Mouse (Mus musculus) small intestine, adult 2 months (tissue): ENCODE results near the gene Arxes2. TPM values are rescaled to one million over a fixed set of nuclear protein-coding genes. Genes with fewer than 3 reads are reported as not detected.
"Not testable (repeated sequence)": the region's sequence is repeated elsewhere in the genome, so short reads cannot be mapped to it uniquely, and the experiment has no call there.

Experiments used
- H3K27ac ChIP-seq: fragments of 200-500 bp; 2 replicates; pipeline ENCODE4 v1.5.1; 2012; ENCODE audit warnings: low read depth, low read length, control low read depth, inconsistent platforms; ENCODE audit not compliant: insufficient read depth
- H3K27me3 ChIP-seq: fragments of 200-500 bp; 2 replicates; pipeline ENCODE4 v1.6.1; 2012; ENCODE audit warnings: mild to moderate bottlenecking, moderate library complexity, low read length, inconsistent platforms; ENCODE audit not compliant: control insufficient read depth, insufficient read depth
- H3K36me3 ChIP-seq: fragments of 200-500 bp; 2 replicates; pipeline ENCODE4 v1.6.1; 2012; ENCODE audit warnings: mild to moderate bottlenecking, low read length, control low read depth, inconsistent platforms; ENCODE audit not compliant: control insufficient read depth, insufficient read depth
- H3K4me1 ChIP-seq: fragments of 200-500 bp; 2 replicates; pipeline ENCODE4 v1.6.1; 2012; ENCODE audit warnings: low read length, inconsistent platforms, mixed read lengths; ENCODE audit not compliant: control insufficient read depth, insufficient read depth, insufficient read length
- H3K4me3 ChIP-seq: fragments of 200-500 bp; 2 replicates; pipeline ENCODE4 v1.5.1; 2012; ENCODE audit warnings: low read depth, mild to moderate bottlenecking, control low read depth, inconsistent platforms, low read length, moderate library complexity
- CTCF ChIP-seq: fragments of 200-500 bp; IDR thresholded peaks from 2 replicates; pipeline ENCODE4 v1.5.1; 2012; ENCODE audit warnings: low read depth, mild to moderate bottlenecking, control low read depth, inconsistent platforms, low read length, moderate library complexity, mixed read lengths; ENCODE audit not compliant: insufficient replicate concordance, insufficient read length; ENCODE audit errors: extremely low read depth
- POLR2A ChIP-seq: fragments of 200-500 bp; IDR thresholded peaks from 2 replicates; pipeline ENCODE4 v1.6.1; 2012; ENCODE audit warnings: low read depth, mild to moderate bottlenecking, control low read depth, inconsistent platforms, low read length, moderate library complexity
- WGBS: fragments of 180-500 bp; shearing (Covaris S2); methylation state at CpG from one replicate; pipeline ENCODE4 v1.1.7; 2018; 5-methylcytosine and 5-hydroxymethylcytosine counted together
- polyA plus RNA-seq: library from polyadenylated mRNA; depleted of rRNA; stranded (reverse); fragments of >200 nt; gene quantifications from 2 replicates; pipeline ENCODE4 v1.2.3, GENCODE M21; 2012; rRNA removed

The Arxes2 gene
- polyA plus RNA-seq, 1 experiment = 0.57 TPM

GRCm38 (mm10) chrX:135990661-135991060 is 3.0 kb upstream of the Arxes2 start:
- TF ChIP-seq POLR2A (no peak), CTCF (no peak)
- WGBS = 83% methylated on average over 2 of the region's 2 CpGs
- no peaks in the 10 kb centered on the region for H3K27me3 ChIP-seq
- no peak overlapping the region for H3K4me3 ChIP-seq
- no peak overlapping the region for H3K27ac ChIP-seq
- H3K4me1 ChIP-seq = no peaks in the 10 kb centered on the region
- H3K36me3 ChIP-seq = no peaks in the 10 kb centered on the region

DNA sequence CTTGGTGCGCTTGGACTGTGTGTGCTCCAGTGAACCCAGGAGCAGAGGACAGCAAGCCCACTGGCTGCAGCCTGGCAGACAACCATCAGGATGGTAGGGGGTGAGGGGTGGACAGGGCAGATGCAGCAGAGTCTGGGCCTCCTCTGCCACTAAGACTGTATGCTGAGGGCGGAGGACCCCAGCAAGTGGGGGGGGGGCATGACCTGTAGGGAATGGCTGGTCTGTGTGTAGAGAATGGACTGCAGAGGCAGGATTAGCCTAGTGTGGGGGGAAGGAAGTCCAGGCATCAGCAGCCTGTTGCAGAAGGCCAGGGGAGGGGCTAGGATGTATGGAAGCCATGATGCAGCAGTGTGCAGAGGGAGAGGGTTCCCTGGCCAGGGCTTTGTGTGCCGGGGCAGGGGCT is 431 bp upstream of the Arxes2 start:
- H3K36me3 ChIP-seq, H3K27ac ChIP-seq, H3K4me1 ChIP-seq, H3K27me3 ChIP-seq, H3K4me3 ChIP-seq: not testable (repeated sequence)
- 48% methylated on average over 2 of the region's 3 CpGs for WGBS

DNA sequence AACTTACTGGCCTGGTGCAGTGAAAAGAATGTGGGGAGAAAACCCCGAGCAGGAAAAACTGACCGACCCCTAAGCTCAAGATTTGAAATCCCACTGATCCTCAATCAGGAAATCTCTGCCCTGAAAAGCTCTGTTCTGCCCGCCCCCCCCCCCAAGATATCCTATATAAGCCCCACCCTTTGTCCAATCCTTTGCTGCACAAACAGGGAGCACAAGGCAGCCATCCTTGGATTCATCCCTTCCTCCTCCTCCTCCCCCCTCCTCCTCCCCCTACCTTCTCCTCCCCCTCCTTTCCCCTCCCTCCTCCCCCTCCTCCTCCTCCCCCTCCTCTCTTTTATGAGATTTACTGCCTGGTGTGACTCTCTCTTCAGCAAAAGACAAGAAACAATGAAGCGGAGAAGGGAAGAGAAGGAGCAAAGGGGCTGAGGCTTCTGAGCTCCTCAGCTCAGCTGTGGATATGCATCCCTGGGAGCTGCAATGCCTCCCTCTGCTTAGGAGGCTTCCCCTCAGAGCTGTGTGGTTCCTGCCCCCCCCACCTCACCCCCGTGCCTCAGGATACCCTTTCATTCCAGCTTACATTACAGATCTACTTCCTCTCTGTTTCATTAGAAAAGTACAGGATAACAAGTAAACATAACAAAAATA is 13.7 kb downstream of the Arxes2 start:
- WGBS = 41% methylated on average over 4 of the region's 5 CpGs

GRCm38 (mm10) chrX:136014392-136014791 is 20.8 kb downstream of the Arxes2 start:
- 12% methylated on average over 2 of the region's 2 CpGs for WGBS
- Histone ChIP-seq H3K27me3 (no peaks in the 10 kb centered on the region), H3K4me1 (no peaks in the 10 kb centered on the region), H3K27ac (no peak overlapping the region), H3K36me3 (no peaks in the 10 kb centered on the region), H3K4me3 (no peak overlapping the region)
- TF ChIP-seq CTCF (no peak), POLR2A (no peak)

More for the DNA sequence above, 13.7 kb downstream of the Arxes2 start:
- no peaks in the 10 kb centered on the region for H3K36me3 ChIP-seq
- H3K4me3 ChIP-seq = no peak overlapping the region
- no peak for TF ChIP-seq POLR2A
- TF ChIP-seq CTCF = no peak
- no peaks in the 10 kb centered on the region for H3K4me1 ChIP-seq
- no peak overlapping the region for H3K27ac ChIP-seq
- H3K27me3 ChIP-seq = no peaks in the 10 kb centered on the region

DNA sequence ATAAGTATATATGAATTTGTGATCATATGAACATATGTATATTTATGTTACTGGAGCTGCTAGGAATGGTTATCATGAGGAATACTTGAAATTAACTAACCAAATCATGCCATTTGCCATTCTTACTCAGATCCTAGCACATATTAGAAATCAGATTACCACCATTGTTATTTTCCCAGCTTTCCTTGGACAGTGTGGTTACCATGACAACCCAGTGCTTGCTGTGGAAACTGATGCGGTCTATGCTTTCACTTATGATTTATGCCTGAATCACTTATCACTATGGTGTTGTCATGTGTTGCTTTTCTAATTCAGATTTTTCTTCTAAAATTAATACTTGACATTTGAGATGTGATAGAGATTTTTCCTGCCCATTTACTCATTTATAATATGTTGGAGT is 36.7 kb downstream of the Arxes2 start:
- no peaks in the 10 kb centered on the region for H3K36me3 ChIP-seq
- H3K4me1 ChIP-seq = no peaks in the 10 kb centered on the region
- H3K4me3 ChIP-seq = no peak overlapping the region
- H3K27ac ChIP-seq = no peak overlapping the region
- TF ChIP-seq CTCF = no peak
- WGBS = 64% methylated on average over 1 of the region's 1 CpGs
- H3K27me3 ChIP-seq = no peaks in the 10 kb centered on the region

GRCm38 (mm10) chrX:136032799-136033763 is 39.5 kb downstream of the Arxes2 start, which contains the start of gene Arxes1:
Gene Arxes1, plus strand, starts transcription at chrX:136033367.
- H3K4me1 ChIP-seq, H3K36me3 ChIP-seq, H3K27ac ChIP-seq, H3K4me3 ChIP-seq, H3K27me3 ChIP-seq: not testable (repeated sequence)
- 15% methylated on average over 10 of the region's 49 CpGs for WGBS

GRCm38 (mm10) chrX:136043726-136044125 is 50.1 kb downstream of the Arxes2 start:
- WGBS = 77% methylated on average over 1 of the region's 1 CpGs
- Histone ChIP-seq H3K4me1 (no peaks in the 10 kb centered on the region), H3K4me3 (no peak overlapping the region), H3K36me3 (no peaks in the 10 kb centered on the region), H3K27me3 (no peaks in the 10 kb centered on the region), H3K27ac (no peak overlapping the region)
- TF ChIP-seq CTCF (no peak), POLR2A (no peak)

Other genes with a start within 250 kb of the Arxes2 start
- gene Bhlhb9, start 196.2 kb upstream of the Arxes2 start, polyA plus RNA-seq = 0.13 and 0.52 TPM in 2 replicates
- 0.58 and 1.1 TPM in 2 replicates for gene Gprasp2, start 154.8 kb upstream of the Arxes2 start, polyA plus RNA-seq
- 0.18 TPM in 1 of 2 replicates, not detected in the other for gene Arxes1, start 39.5 kb downstream of the Arxes2 start, polyA plus RNA-seq
- gene Bex2, start 74.4 kb downstream of the Arxes2 start, polyA plus RNA-seq = 0.52 and 0.72 TPM in 2 replicates
- gene Nxf3, start 91.4 kb downstream of the Arxes2 start, polyA plus RNA-seq = not detected in 2 replicates
- gene Bex4, start 145.2 kb downstream of the Arxes2 start, polyA plus RNA-seq = 0.20 TPM in 1 of 2 replicates, not detected in the other
- gene Tceal8, start 178.5 kb downstream of the Arxes2 start, polyA plus RNA-seq = 0.08 and 0.61 TPM in 2 replicates
- 0.15 TPM in 1 of 2 replicates, not detected in the other for gene Tceal5, start 210.1 kb downstream of the Arxes2 start, polyA plus RNA-seq
- not detected in 2 replicates for gene Tceal7, start 221.0 kb downstream of the Arxes2 start, polyA plus RNA-seq
- gene Bex1, start 221.7 kb downstream of the Arxes2 start, polyA plus RNA-seq = 0.15 and 1.9 TPM in 2 replicates